Mouse (Mus musculus): ENCODE data around the gene Eya2. TPM values are rescaled to one million over a fixed set of nuclear protein-coding genes. Genes with fewer than 3 reads are reported as not detected.
"Not testable (repeated sequence)": the region's sequence is repeated elsewhere in the genome, so short reads cannot be mapped to it uniquely, and the experiment has no call there.

Gene Eya2
- polyA plus RNA-seq, 1 experiment from 2014 or later, result not detected

GRCm38 (mm10) chr2:165785312-165786036, 190.6 kb downstream of the Eya2 start:
- Histone ChIP-seq H3K79me2 (ENCODE audit: inconsistent target) (no peaks in the 10 kb centered on the region; the same call in 1 of the 2 replicates), H3K4me3 (ENCODE audit: inconsistent target) (no peak overlapping the region), H3K27ac (no peak overlapping the region), H3K36me3 (ENCODE audit: inconsistent target) (peaks cover 73% of the 10 kb centered on the region)
- 93% methylated on average over 20 of the region's 20 CpGs for WGBS (ENCODE audit: missing documents)

DNA sequence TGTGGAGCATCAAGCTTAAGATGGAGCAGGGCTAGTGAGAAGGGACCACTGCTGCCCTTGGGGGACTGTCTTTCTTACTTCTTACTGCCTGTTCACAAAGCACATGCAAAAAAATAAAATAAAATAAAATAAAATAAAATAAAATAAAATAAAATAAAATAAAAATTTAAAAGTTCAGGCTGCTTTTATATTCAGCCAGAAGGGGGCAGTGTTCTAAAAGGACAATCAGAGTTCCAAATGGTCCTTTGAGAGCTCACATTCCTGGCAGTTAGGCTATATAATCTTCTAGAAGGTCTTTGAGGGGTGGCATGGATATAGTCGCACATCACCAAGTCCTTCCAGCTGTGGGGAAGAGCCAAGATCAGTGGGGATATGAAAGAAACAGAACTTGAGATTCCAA, 191.6 kb downstream of the Eya2 start:
- no peak overlapping the region for H3K27ac ChIP-seq
- peaks cover 83% of the 10 kb centered on the region for H3K36me3 ChIP-seq (ENCODE audit: inconsistent target)
- peaks cover 2% of the 10 kb centered on the region; the same call in 1 of the 2 replicates for H3K79me2 ChIP-seq (ENCODE audit: inconsistent target)
- WGBS (ENCODE audit: missing documents), result 88% methylated on average over 1 of the region's 1 CpGs
- no peak overlapping the region for H3K4me3 ChIP-seq (ENCODE audit: inconsistent target)

- WGBS (ENCODE audit: missing documents), result 52% methylated on average over 11 of the region's 11 CpGs
- Histone ChIP-seq H3K4me3 (ENCODE audit: inconsistent target) (no peak overlapping the region), H3K36me3 (ENCODE audit: inconsistent target) (peaks cover 86% of the 10 kb centered on the region), H3K27ac (no peak overlapping the region), H3K79me2 (ENCODE audit: inconsistent target) (peaks cover 4% of the 10 kb centered on the region; the same call in 1 of the 2 replicates)
These were observed 193.2 kb downstream of the Eya2 start for GRCm38 (mm10) chr2:165788005-165788404.

- WGBS (ENCODE audit: missing documents), result 98% methylated on average over 9 of the region's 9 CpGs
These were observed 194.0 kb downstream of the Eya2 start for GRCm38 (mm10) chr2:165788796-165789195.

DNA sequence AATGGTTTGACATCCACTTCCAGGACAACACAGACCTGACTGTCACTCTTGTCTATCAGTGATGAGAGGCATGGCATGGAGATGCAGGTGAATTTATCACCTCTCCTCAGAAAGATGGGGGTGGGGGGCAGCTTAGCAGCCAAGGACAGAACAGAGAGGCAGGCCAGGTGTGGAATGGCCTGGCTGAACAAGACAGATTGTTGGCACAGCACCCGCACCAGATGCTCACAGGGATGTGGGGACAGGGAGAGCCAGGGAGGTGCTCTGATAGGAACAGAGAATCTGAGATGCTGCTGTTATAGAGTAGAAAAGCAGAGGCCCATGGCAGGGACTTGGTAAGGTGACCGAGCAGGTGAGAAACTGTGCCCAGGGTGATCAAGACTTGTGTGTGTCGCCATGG, 194.8 kb downstream of the Eya2 start:
- Histone ChIP-seq H3K36me3 (ENCODE audit: inconsistent target) (peaks cover 76% of the 10 kb centered on the region), H3K27ac (no peak overlapping the region), H3K79me2 (ENCODE audit: inconsistent target) (peaks cover 4% of the 10 kb centered on the region; the same call in 1 of the 2 replicates), H3K4me3 (ENCODE audit: inconsistent target) (no peak overlapping the region)
- 100% methylated on average over 3 of the region's 3 CpGs for WGBS (ENCODE audit: missing documents)

More at GRCm38 (mm10) chr2:165788796-165789195, 194.0 kb downstream of the Eya2 start:
- H3K4me3 ChIP-seq (ENCODE audit: inconsistent target), result no peak overlapping the region
- H3K36me3 ChIP-seq (ENCODE audit: inconsistent target), result peaks cover 79% of the 10 kb centered on the region
- H3K79me2 ChIP-seq (ENCODE audit: inconsistent target), result peaks cover 4% of the 10 kb centered on the region; the same call in 1 of the 2 replicates
- no peak overlapping the region for H3K27ac ChIP-seq

- 96% methylated on average over 6 of the region's 7 CpGs for WGBS (ENCODE audit: missing documents)
- Histone ChIP-seq H3K4me3 (ENCODE audit: inconsistent target) (no peak overlapping the region), H3K36me3 (ENCODE audit: inconsistent target) (peaks cover 65% of the 10 kb centered on the region), H3K79me2 (ENCODE audit: inconsistent target) (peaks cover 4% of the 10 kb centered on the region; the same call in 1 of the 2 replicates), H3K27ac (no peak overlapping the region)
These were observed 196.2 kb downstream of the Eya2 start for GRCm38 (mm10) chr2:165791026-165791425.

DNA sequence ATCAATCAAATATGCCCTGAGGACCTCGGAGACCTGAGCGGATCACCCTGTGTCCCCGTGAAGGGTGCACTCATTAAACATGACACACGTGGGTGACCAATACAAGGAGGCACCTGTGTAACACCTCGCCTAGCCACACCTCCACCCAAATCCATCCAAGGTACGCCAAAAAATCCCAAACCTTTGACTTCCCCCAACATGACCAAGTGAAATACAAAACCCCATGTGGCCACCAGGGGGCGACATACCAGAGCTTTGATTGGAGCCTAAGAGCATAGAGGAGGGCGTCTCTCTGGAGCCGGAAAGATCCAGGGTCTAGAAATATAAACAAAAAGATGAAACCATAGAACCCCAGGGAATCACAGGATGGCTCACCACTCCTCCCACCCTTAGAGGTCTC, 196.8 kb downstream of the Eya2 start:
- WGBS (ENCODE audit: missing documents), result 67% methylated on average over 9 of the region's 9 CpGs
- Histone ChIP-seq H3K4me3 (ENCODE audit: inconsistent target) (no peak overlapping the region), H3K79me2 (ENCODE audit: inconsistent target) (peaks cover 4% of the 10 kb centered on the region; the same call in 1 of the 2 replicates), H3K36me3 (ENCODE audit: inconsistent target) (peaks cover 61% of the 10 kb centered on the region), H3K27ac (peak overlapping the region; percentile 61)

DNA sequence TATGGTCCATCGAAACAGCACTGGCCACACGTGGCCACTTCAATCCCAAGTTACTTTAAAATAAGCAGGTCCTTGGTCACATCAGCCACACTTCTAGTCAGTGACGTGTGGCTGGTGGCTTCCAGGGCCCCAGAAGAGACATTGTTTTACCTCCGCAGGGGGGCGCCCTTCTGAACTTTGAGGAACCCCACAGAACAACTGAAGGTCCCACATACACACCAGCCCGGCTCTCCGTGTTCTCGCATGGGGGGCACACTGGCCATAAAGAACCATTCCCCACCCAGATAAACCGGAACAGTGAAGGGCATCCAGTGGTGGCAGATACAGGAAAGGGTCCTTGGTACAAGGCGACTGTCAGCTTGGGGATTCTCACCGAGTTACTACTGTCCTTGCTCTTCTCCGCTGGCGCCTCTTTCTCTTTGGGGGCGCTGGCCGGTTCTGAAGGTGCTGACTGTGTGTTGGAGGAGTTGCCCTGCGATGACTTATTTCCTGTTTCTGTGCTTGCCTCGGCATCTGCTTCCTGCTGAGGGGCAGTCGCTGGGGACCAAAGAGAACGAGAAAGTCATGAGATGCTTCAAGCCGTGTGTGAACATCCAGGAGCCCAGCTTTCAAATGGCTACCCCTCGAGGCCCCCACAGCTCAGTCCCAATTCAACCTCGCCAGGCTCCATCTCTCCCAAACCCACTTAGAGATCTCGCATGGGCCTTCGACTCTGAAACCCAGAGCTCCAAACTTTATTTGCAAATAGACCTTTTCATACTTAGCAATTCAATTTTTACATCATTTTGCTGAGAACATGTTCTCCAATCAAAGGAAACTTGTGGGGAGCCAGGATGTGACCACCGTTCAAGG, 197.8 kb downstream of the Eya2 start:
- no peak overlapping the region for H3K4me3 ChIP-seq (ENCODE audit: inconsistent target)
- 42% methylated on average over 25 of the region's 25 CpGs for WGBS (ENCODE audit: missing documents)
- peak overlapping the region; percentile 61 for H3K27ac ChIP-seq
- H3K36me3 ChIP-seq (ENCODE audit: inconsistent target), result peaks cover 55% of the 10 kb centered on the region
- H3K79me2 ChIP-seq (ENCODE audit: inconsistent target), result peaks cover 4% of the 10 kb centered on the region; the same call in 1 of the 2 replicates

- WGBS (ENCODE audit: missing documents), result 13% methylated on average over 3 of the region's 3 CpGs
- Histone ChIP-seq H3K36me3 (ENCODE audit: inconsistent target) (peaks cover 51% of the 10 kb centered on the region), H3K79me2 (ENCODE audit: inconsistent target) (peaks cover 4% of the 10 kb centered on the region; the same call in 1 of the 2 replicates), H3K4me3 (ENCODE audit: inconsistent target) (no peak overlapping the region), H3K27ac (peak overlapping the region; percentile 61)
These were observed 198.4 kb downstream of the Eya2 start for GRCm38 (mm10) chr2:165793283-165793638.

DNA sequence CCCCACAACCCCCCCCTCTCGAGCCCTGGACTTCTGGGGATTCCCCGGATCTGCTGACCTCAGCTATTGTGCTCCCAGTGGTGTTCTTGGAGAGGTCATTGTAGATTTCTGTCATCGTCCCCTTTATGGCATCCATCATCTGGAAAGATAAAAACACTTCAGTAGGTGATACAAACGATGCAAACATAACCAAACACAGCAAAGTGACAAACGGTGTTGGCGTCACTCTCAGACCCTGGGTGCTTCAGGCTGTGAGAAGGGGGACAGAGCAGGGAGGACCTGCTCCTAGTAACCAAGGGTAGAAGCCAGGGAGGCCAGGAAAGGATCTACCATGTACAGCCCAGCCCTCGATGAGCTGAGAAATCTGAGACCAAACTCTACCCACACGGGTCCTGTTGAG, 203.0 kb downstream of the Eya2 start:
- Histone ChIP-seq H3K36me3 (ENCODE audit: inconsistent target) (peaks cover 40% of the 10 kb centered on the region), H3K79me2 (ENCODE audit: inconsistent target) (peaks cover 25% of the 10 kb centered on the region; the same call in 1 of the 2 replicates), H3K27ac (no peak overlapping the region), H3K4me3 (ENCODE audit: inconsistent target) (no peak overlapping the region)
- 92% methylated on average over 7 of the region's 8 CpGs for WGBS (ENCODE audit: missing documents)

DNA sequence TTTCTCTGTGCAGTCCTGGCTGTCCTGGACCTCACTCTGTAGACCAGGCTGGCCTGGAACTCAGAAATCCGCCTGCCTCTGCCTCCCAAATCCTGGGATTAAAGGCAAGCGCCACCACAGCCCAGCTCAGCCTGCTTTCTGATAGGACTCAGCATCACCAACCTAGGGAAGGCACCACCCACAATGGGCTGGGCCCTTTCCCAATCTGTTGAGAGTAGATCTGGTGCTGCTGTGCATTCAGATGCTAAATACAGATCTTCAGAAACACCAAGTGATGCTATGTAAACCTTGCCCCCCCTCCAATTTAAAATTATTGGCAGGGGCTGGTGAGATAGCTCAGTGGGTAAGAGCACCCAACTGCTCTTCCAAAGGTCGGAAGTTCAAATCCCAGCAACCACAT, 205.3 kb downstream of the Eya2 start:
- H3K27ac ChIP-seq; H3K4me3 ChIP-seq (ENCODE audit: inconsistent target): not testable (repeated sequence)
- peaks cover 50% of the 10 kb centered on the region for H3K36me3 ChIP-seq (ENCODE audit: inconsistent target)
- H3K79me2 ChIP-seq (ENCODE audit: inconsistent target), result peaks cover 42% of the 10 kb centered on the region; the same call in 1 of the 2 replicates
- 93% methylated on average over 3 of the region's 3 CpGs for WGBS (ENCODE audit: missing documents)

GRCm38 (mm10) chr2:165808179-165808975, 213.5 kb downstream of the Eya2 start:
- Histone ChIP-seq H3K36me3 (ENCODE audit: inconsistent target) (peaks cover 90% of the 10 kb centered on the region), H3K79me2 (ENCODE audit: inconsistent target) (peaks cover 68% of the 10 kb centered on the region; the same call in 1 of the 2 replicates), H3K4me3 (ENCODE audit: inconsistent target) (no peak overlapping the region), H3K27ac (no peak overlapping the region)
- WGBS (ENCODE audit: missing documents), result 92% methylated on average over 12 of the region's 12 CpGs

- WGBS (ENCODE audit: missing documents), result 90% methylated on average over 5 of the region's 5 CpGs
- H3K36me3 ChIP-seq (ENCODE audit: inconsistent target), result peaks cover 95% of the 10 kb centered on the region
- H3K27ac ChIP-seq, result no peak overlapping the region
- H3K79me2 ChIP-seq (ENCODE audit: inconsistent target), result peaks cover 65% of the 10 kb centered on the region; the same call in 1 of the 2 replicates
- H3K4me3 ChIP-seq (ENCODE audit: inconsistent target), result no peak overlapping the region
These were observed 214.3 kb downstream of the Eya2 start for GRCm38 (mm10) chr2:165809091-165809490.

DNA sequence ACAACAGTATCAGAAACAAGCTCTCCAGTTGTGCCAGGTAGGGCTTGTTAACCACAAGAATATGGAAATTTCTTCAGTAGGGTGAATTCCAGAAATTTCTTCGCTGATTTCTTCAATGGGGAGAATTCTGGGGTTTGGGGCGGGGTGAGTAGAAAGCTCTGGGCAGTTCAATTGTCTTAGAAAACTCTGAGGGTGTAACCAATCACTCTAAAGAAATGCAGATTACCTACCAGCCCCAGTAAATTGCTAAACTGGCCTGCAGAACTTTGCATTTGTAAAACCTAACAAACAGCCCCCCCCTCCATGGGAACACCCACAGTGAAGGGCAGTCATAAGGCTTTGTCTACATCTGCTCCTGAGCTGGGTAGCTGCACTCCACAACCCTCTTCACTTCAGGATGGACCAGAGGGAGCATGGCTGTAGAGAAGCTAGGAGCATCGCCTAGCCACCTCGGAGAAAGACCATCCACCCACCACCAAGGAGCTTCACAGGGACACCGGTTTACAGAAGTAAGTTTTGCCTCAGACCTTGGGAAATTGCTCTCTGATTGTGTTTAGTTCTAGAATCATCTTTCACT, 215.2 kb downstream of the Eya2 start:
- Histone ChIP-seq H3K79me2 (ENCODE audit: inconsistent target) (peaks cover 58% of the 10 kb centered on the region; the same call in 1 of the 2 replicates), H3K4me3 (ENCODE audit: inconsistent target) (no peak overlapping the region), H3K27ac (no peak overlapping the region), H3K36me3 (ENCODE audit: inconsistent target) (peaks cover 93% of the 10 kb centered on the region)
- WGBS (ENCODE audit: missing documents), result 92% methylated on average over 5 of the region's 5 CpGs

Data from macrophage (primary cell).